Mouse (Mus musculus): ENCODE measurements around the gene Psmb11. TPM values are rescaled to one million over a fixed set of nuclear protein-coding genes. Genes with fewer than 3 reads are reported as not detected.

Psmb11 gene
- polyA plus RNA-seq, 1 experiment from 2014 or later, result not detected

DNA sequence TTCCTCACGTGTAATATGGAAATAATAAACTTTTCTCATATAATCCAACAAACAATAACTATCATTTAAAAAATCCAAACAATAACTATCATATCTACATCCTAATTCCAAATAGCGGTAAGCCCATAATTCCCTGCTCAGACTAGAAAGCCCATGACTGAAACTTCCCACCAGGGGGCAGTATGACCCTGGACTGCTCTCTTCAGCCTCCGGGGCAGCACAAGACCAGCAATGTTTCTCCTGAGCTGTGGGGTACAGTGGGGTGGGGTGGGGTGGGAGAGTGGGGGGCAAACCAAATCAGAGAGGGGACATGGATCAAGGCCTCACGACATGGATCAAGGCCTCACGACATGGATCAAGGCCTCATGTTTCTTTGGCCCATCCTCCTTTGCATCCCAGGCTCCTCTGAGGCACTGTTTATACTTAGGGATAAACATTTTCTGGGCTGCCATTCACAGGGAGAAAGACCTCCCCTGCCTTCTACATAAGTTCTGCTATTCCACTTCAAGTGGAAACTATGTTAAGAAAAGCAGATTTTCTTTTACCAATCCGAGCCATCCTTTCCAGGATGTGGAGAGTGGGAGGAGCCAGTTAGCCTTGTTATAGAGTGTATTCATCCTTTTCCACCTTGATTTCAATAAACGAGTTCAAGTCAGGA lies 37.4 kb upstream of the Psmb11 start:
- Histone ChIP-seq H3K9me3 (replicated peaks) (no peaks in the 10 kb centered on the region), H3K27me3 (replicated peaks) (peaks cover 8% of the 10 kb centered on the region), H3K4me2 (no peak overlapping the region), H3K4me3 (no peak overlapping the region), H3K36me3 (peaks cover 17% of the 10 kb centered on the region), H3K4me1 (peaks cover 10% of the 10 kb centered on the region), H3K27ac (no peak overlapping the region), H3K9ac (no peak overlapping the region)
- 43% methylated on average over 7 of the region's 7 CpGs for WGBS (ENCODE audit: insufficient replicate concordance)
- ATAC-seq, result no peak; the same call in 1 of the 2 replicates

DNA sequence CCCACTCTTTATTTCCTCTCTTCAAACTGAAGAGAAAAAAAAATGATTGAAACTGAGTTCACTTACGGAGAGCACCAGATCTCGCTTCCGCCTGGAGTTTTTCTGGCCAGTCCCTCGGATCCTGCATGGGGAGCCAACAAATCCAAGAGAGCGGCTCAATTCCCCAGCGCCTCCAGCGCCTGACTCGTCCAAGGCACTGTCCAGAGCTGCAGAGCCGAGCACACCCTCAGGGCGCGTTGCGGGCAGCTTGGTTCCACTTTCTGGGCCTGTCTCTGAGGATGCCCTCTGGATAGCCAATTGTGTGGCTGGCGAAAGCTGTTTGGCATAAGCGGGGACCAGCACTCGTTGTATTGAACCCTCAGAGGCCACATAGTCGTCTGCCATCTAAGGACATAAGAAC lies 30.2 kb upstream of the Psmb11 start:
- ATAC-seq, result no peak
- Histone ChIP-seq H3K4me1 (peaks cover 23% of the 10 kb centered on the region), H3K4me2 (no peak overlapping the region)

DNA sequence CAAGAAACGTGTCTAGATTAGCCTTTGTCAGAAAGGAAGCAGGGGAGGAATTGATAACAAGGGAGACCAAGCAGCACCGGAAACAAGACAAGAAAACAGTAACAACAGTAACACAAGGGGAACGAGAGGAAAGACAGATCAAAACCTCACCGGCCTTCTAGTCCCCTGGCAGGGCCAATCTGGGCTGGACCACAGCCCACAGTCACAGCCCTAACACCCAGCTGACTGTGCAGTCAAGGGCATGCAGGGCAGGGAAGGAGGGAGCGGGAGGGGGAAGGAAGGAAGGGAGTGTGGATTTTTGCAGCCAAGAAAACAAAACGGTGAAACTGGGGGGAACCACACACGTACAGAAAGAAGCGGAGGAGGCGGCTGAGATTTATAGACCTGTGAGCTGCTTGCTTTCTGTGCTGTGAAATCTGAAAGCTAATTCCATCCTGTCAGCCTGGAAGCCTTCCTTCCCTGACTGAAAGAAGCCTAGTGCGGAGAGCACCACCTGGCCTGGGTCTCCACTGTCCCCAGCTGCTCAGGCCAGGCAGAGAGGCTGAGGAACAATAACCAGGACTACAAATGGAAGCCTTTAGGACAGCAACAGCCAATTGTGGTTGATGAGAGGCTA lies 28.8 kb upstream of the Psmb11 start:
- Histone ChIP-seq H3K4me1 (peaks cover 23% of the 10 kb centered on the region), H3K36me3 (peaks cover 24% of the 10 kb centered on the region), H3K9me3 (replicated peaks) (0 out of 2 replicates have a peak, but pooled peaks cover 5% of the 10 kb centered on the region), H3K4me3 (no peak overlapping the region), H3K27me3 (replicated peaks) (no peaks in the 10 kb centered on the region), H3K27ac (peak overlapping the region; percentile 27), H3K9ac (no peak overlapping the region), H3K4me2 (no peak overlapping the region)
- WGBS (ENCODE audit: insufficient replicate concordance), result 25% methylated on average over 10 of the region's 10 CpGs
- ATAC-seq, result 0 out of 2 replicates have a peak, but pooled peaks have one; percentile 36

More for the DNA sequence above, 30.2 kb upstream of the Psmb11 start:
- no peaks in the 10 kb centered on the region for H3K27me3 ChIP-seq (replicated peaks)
- no peak overlapping the region for H3K27ac ChIP-seq
- no peak overlapping the region for H3K4me3 ChIP-seq
- no peak overlapping the region for H3K9ac ChIP-seq
- WGBS (ENCODE audit: insufficient replicate concordance), result 86% methylated on average over 16 of the region's 16 CpGs
- peaks cover 24% of the 10 kb centered on the region for H3K36me3 ChIP-seq
- H3K9me3 ChIP-seq (replicated peaks), result 0 out of 2 replicates have a peak, but pooled peaks cover 5% of the 10 kb centered on the region

DNA sequence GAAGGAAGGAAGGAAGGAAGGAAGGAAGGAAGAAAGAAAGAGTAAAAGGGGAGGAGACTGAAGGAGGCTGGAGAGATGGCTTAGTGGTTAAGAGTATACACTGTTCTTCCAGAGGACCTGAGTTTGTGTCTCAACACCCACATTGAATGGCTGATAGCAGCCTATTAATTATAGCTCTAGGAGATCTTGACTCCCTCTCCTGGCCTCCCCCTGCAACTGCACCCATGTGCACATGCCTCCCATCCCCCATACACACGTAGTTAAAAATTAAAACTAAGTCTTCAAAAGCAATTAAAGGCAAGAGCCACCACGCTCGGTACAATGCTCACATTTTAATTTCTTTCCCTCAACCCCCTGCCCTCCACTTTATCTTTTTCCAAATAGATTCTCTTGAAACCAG lies 27.2 kb upstream of the Psmb11 start:
- WGBS (ENCODE audit: insufficient replicate concordance), result 81% methylated on average over 3 of the region's 3 CpGs
- Histone ChIP-seq H3K36me3 (peaks cover 24% of the 10 kb centered on the region), H3K4me2 (no peak overlapping the region), H3K4me1 (peaks cover 21% of the 10 kb centered on the region), H3K27me3 (replicated peaks) (no peaks in the 10 kb centered on the region), H3K4me3 (no peak overlapping the region), H3K9me3 (replicated peaks) (0 out of 2 replicates have a peak, but pooled peaks cover 5% of the 10 kb centered on the region), H3K9ac (no peak overlapping the region), H3K27ac (no peak overlapping the region)
- ATAC-seq, result no peak

DNA sequence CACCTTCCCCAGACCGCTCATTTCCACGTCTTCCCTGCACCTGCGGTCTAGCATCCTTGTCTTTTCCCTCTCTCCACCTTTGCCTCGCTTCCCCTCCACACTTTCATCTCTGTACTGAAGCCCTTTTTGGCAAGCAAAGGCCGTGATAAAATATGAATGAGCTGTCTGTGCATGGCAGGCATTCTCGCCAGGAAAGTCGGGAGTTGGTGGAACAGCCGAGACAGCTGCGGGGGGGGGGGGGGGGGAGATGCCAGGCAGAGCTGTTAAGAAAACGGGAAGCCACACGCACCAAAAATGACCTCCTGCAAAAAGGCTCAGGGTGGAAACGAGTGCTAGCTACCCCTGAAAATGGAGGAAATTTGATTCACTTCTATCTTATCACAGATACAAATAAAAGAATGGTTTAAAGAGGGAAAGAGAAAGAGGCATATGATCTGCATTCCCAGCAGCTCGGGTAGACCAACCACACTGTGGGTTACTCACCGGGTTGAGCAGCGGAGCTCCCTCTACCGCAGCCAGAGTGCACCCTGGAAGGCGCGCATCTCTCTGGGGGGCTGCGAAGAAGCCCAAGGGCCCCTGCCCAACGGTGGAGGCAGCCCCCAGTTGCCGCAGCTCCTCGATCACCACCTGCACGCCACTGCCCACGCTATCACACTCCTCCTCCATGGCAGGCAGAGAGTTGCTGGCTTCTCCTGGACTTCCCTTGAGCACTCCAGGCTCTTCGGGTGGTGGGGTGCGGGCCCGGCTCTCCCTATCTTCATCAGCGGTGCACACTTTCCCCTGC lies 26.4 kb upstream of the Psmb11 start:
- Histone ChIP-seq H3K4me1 (peaks cover 14% of the 10 kb centered on the region), H3K4me2 (no peak overlapping the region), H3K27me3 (replicated peaks) (no peaks in the 10 kb centered on the region), H3K27ac (no peak overlapping the region), H3K9me3 (replicated peaks) (0 out of 2 replicates have a peak, but pooled peaks cover 5% of the 10 kb centered on the region), H3K4me3 (no peak overlapping the region), H3K36me3 (peaks cover 28% of the 10 kb centered on the region), H3K9ac (no peak overlapping the region)
- 69% methylated on average over 27 of the region's 28 CpGs for WGBS (ENCODE audit: insufficient replicate concordance)
- ATAC-seq, result 0 out of 2 replicates have a peak, but pooled peaks have one; percentile 17

DNA sequence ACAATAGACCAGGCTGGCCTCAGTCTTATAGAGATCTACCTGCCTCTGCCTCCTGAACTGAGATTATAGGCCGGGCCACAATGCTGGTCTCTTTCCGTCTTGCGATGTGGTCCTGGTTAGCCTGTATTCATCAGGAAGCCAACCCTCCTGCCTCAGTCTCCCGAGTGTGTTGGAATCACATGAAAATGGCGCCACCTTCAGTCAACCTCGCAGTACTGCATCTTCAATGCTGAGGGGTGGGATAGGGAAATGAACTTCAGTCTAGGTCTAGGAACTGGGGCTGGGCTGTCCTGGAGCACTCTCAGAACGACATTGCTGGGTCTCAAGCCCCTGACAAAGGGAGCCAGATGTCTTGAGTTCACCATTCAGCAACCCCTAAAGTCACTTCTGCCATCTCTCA lies 24.1 kb upstream of the Psmb11 start:
- Histone ChIP-seq H3K9ac (no peak overlapping the region), H3K36me3 (peaks cover 28% of the 10 kb centered on the region), H3K27ac (no peak overlapping the region), H3K4me3 (no peak overlapping the region), H3K9me3 (replicated peaks) (0 out of 2 replicates have a peak, but pooled peaks cover 5% of the 10 kb centered on the region), H3K27me3 (replicated peaks) (no peaks in the 10 kb centered on the region), H3K4me1 (peaks cover 17% of the 10 kb centered on the region), H3K4me2 (no peak overlapping the region)
- WGBS (ENCODE audit: insufficient replicate concordance), result 55% methylated on average over 7 of the region's 7 CpGs
- ATAC-seq, result no peak

DNA sequence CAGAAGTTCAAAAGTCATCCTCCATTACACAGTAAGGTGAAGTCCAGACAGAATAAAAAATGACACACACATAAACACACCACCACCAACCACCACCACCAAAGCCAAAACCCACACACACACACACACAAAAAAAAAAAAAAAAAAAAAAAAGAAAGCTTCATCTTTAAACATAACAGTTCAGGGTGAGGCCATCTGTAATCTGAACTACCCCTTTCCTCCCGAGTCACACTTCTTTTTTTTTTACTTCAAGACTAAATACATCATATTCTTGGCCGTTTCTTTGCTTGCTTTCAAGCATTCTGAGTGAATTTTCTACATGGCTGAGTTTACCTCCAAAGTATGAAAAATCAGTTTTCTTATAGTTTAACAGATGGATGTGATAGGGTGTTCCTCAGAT lies 19.6 kb upstream of the Psmb11 start:
- no peak for ATAC-seq
- Histone ChIP-seq H3K9ac (no peak overlapping the region), H3K4me1 (peaks cover 38% of the 10 kb centered on the region), H3K27me3 (replicated peaks) (no peaks in the 10 kb centered on the region), H3K4me2 (no peak overlapping the region), H3K36me3 (peaks cover 4% of the 10 kb centered on the region; the same call in 1 of the 2 replicates), H3K27ac (peak overlapping the region; percentile 94; the same call in 1 of the 2 replicates), H3K9me3 (replicated peaks) (no peaks in the 10 kb centered on the region), H3K4me3 (no peak overlapping the region)
- WGBS (ENCODE audit: insufficient replicate concordance), result 59% methylated on average over 2 of the region's 2 CpGs

DNA sequence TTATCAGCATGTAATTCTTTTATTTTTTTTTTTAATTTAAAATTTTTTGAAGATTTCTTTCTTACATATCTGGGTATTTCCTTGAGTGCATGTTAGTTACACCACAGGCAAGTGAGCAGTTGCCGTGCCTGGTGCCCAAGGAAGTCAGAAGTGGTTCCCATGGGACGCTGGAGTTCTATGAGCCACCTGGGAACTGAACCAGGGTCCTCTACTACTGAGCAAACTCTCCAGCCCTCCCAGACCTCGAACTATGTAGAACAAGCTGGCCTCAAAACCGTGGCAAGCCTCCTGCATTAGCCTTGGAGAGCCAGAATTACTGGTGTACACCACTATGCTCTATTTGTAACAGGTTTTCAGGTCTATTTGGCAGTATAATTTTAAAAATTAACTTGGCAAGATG lies 18.6 kb upstream of the Psmb11 start:
- whole genome bisulfite sequencing (ENCODE audit: insufficient replicate concordance), result 36% methylated on average over 4 of the region's 4 CpGs
- no peaks in the 10 kb centered on the region for H3K27me3 ChIP-seq (replicated peaks)
- H3K4me3 ChIP-seq, result peak overlapping the region; percentile 69
- H3K27ac ChIP-seq, result peak overlapping the region; percentile 94
- H3K9me3 ChIP-seq (replicated peaks), result no peaks in the 10 kb centered on the region
- H3K4me2 ChIP-seq, result peak overlapping the region; percentile 89
- H3K36me3 ChIP-seq, result peaks cover 4% of the 10 kb centered on the region; the same call in 1 of the 2 replicates
- ATAC-seq, result no peak
- peaks cover 38% of the 10 kb centered on the region for H3K4me1 ChIP-seq
- H3K9ac ChIP-seq, result peak overlapping the region; percentile 75

DNA sequence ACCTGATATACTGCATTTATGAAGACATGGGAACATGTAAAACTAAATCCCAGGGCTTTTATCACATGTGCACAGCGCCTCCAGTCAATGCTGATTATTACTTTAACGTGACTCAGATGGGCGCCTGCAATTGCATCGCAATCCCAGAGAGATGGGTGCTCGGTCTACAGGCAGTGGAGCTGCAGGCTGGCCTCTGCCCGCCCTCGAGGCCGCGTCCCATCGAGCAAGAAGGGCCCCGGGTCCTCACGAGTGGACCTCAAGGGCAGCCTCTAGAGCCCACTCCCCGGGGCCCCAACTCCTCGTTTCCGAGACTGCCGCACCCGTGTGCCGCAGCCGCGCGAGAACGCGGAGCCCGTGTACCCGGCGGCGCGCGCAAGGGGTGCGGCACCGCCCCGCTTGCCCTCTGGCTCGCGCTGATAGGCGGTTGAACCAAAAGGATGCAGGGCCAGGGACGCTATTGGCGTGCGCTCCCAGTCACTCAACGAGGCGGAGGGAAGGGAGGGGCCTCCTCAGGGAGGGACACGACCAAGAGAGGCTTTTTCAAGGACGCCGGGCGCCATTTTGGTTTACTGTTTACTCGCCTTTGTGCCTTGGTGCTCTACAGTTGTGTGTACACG lies 18.1 kb upstream of the Psmb11 start:
- H3K4me3 ChIP-seq, result peak overlapping the region; percentile 69
- peaks cover 38% of the 10 kb centered on the region for H3K4me1 ChIP-seq
- peaks cover 4% of the 10 kb centered on the region; the same call in 1 of the 2 replicates for H3K36me3 ChIP-seq
- H3K4me2 ChIP-seq, result peak overlapping the region; percentile 89
- peak; percentile 99 for ATAC-seq
- peak overlapping the region; percentile 94 for H3K27ac ChIP-seq
- WGBS (ENCODE audit: insufficient replicate concordance), result 1% methylated on average over 46 of the region's 46 CpGs
- no peaks in the 10 kb centered on the region for H3K9me3 ChIP-seq (replicated peaks)
- peak overlapping the region; percentile 75 for H3K9ac ChIP-seq
- no peaks in the 10 kb centered on the region for H3K27me3 ChIP-seq (replicated peaks)

DNA sequence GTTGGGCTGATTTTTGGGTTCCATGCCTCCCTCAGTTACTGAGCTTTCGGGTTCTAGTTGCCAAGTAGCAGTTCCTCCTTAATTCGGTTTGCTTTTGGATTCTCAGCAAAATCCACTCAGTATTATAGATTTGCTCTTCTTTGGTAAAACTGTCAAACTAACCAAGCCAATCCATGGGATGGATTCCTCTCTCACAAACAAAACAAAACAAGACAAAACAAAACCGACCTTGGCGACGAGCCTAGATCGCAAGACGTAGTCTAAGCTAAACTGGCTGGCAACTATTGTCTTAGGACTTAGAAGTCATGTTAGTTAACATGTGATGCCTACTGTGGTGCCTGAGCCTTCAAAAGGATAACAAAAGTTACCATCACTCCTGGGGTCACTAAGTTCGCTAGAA lies 17.5 kb upstream of the Psmb11 start:
- 76% methylated on average over 8 of the region's 8 CpGs for WGBS (ENCODE audit: insufficient replicate concordance)
- Histone ChIP-seq H3K27me3 (replicated peaks) (no peaks in the 10 kb centered on the region), H3K9ac (0 out of 2 replicates have a peak overlapping the region, but pooled peaks have one; percentile 40), H3K4me2 (peak overlapping the region; percentile 89), H3K27ac (peak overlapping the region; percentile 94), H3K9me3 (replicated peaks) (no peaks in the 10 kb centered on the region), H3K4me3 (peak overlapping the region; percentile 69), H3K36me3 (peaks cover 4% of the 10 kb centered on the region; the same call in 1 of the 2 replicates), H3K4me1 (peaks cover 38% of the 10 kb centered on the region)
- ATAC-seq, result no peak

DNA sequence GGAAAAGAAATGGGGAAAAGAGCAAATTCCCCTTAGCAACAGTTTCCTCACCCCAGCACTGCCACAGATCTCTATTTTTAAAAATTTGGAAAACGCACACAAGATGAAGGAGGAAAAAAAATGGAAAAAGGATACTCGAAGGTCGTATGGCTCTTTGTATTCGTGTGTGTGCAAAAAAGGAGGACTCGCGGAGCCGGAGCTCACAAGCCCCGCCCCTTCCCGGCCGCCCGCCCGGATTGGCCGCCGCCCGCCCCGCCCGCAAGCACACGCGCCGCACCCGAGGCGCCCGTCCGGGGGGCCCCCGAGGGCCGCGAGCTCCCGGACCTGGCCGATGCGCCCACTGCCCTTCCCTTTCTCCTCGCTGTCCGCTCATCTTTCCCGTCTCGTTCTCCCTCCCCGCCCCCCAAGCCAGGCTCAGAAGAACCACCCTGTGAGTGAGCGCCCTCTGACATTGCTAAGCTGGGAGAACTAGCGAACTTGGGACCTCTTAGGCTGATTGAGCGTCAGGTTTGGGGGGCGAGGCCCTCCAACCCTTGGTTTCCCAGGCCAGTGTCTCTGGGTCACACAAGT lies 15.4 kb upstream of the Psmb11 start, which contains the start of gene 4931414P19Rik:
Gene 4931414P19Rik, minus strand, starts transcription at position 242 of the 570 bp plus-strand sequence.
- peak; percentile 60 for ATAC-seq
- WGBS (ENCODE audit: insufficient replicate concordance), result under 1% methylated on average over 38 of the region's 39 CpGs
- Histone ChIP-seq H3K4me2 (peak within 1 kb of the TSS; percentile 89), H3K36me3 (0 out of 2 replicates have a peak, but pooled peaks cover 4% of the 10 kb centered on the region), H3K27ac (peak within 1 kb of the TSS; percentile 87), H3K4me3 (peak within 1 kb of the TSS; percentile 71), H3K9me3 (replicated peaks) (no peaks in the 10 kb centered on the region), H3K4me1 (peaks cover 38% of the 10 kb centered on the region), H3K27me3 (replicated peaks) (no peaks in the 10 kb centered on the region), H3K9ac (peak within 1 kb of the TSS; percentile 85)

All from liver, embryonic 12.5 days (tissue).